Mouse (Mus musculus): ENCODE data around the gene Olfr1229.

The Olfr1229 gene

GRCm38 (mm10) chr2:89287914-89288313 is at the start of gene Olfr1229:
Olfr1229 (minus strand) TSS chr2:89288014.
- DNase-seq, result no peak

- no peak for DNase-seq
These were observed 41.8 kb upstream of the Olfr1229 start, which contains the start of gene Olfr1232 for GRCm38 (mm10) chr2:89329575-89329974. Olfr1232 (minus strand) TSS chr2:89329675.

- no peak for DNase-seq
These were observed 19.2 kb upstream of the Olfr1229 start, which contains the start of gene Olfr1231 for GRCm38 (mm10) chr2:89306974-89307373. Olfr1231 (minus strand) TSS chr2:89307074.

DNA sequence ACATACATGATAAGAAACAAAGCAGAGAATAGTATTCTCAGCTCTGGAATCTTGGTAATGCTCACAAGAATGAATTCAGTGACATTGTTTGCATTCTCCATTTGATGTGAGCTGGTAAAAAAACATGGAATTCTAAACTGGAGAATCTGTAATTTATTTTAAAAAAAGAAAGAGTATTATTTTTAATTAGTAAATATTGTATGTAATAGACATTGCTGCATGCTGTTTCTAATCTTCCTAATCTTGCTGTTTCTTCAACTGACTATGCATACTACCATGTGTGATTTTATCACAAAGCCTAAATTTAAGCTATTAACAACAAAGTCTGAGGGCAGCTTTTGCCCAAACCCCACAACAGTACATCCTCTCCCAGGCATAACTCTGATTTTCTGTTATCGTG is 9.4 kb upstream of the Olfr1229 start, which contains the start of gene Olfr1230:
TSS of gene Olfr1230 (minus strand) at position 101 of the 400 bp plus-strand sequence.
- no peak for DNase-seq

GRCm38 (mm10) chr2:89253962-89254361 is 33.9 kb downstream of the Olfr1229 start, which contains the start of gene Olfr1228:
Olfr1228 (minus strand) TSS chr2:89254062.
- DNase-seq, result no peak

Data from cerebellum, adult 11 months (tissue).